Mouse (Mus musculus): ENCODE data around the gene Acvrl1. TPM values are rescaled to one million over a fixed set of nuclear protein-coding genes. Genes with fewer than 3 reads are reported as not detected.

Acvrl1 gene
- polyA plus RNA-seq, 1 experiment from 2014 or later = 2.6 TPM

GRCm38 (mm10) chr15:101160128-101160527 lies 31.8 kb downstream of the Acvrl1 start:
- no peak for DNase-seq
- TF ChIP-seq CTCF (IDR thresholded peaks at IDR 0.05; ENCODE audit: low read depth) (no peak), EP300 (IDR thresholded peaks at IDR 0.05; ENCODE audit: low read depth) (no peak)
- H3K4me1 ChIP-seq (ENCODE audit: insufficient read depth) = no peaks in the 10 kb centered on the region

GRCm38 (mm10) chr15:101160591-101160990 lies 32.3 kb downstream of the Acvrl1 start:
- no peak for TF ChIP-seq CTCF (IDR thresholded peaks at IDR 0.05; ENCODE audit: low read depth)
- TF ChIP-seq EP300 (IDR thresholded peaks at IDR 0.05; ENCODE audit: low read depth) = no peak
- Histone ChIP-seq H3K27ac (ENCODE audit: low read depth) (no peak overlapping the region), H3K27me3 (ENCODE audit: insufficient read depth, low read length) (no peaks in the 10 kb centered on the region), H3K9ac (replicated peaks) (no peak overlapping the region), H3K4me2 (ENCODE audit: low read depth, low read length) (no peak overlapping the region), H3K4me1 (ENCODE audit: insufficient read depth) (peaks cover under 1% of the 10 kb centered on the region), H3K9me3 (ENCODE audit: low read length) (0 out of 2 replicates have a peak, but pooled peaks cover 3% of the 10 kb centered on the region), H3K36me3 (replicated peaks; ENCODE audit: insufficient read depth, low read length) (no peaks in the 10 kb centered on the region), H3K4me3 (ENCODE audit: low read depth, low read length) (no peak overlapping the region)
- 54% methylated on average over 6 of the region's 7 CpGs for WGBS (ENCODE audit: insufficient replicate concordance)
- DNase-seq = no peak
- ATAC-seq = no peak

More at GRCm38 (mm10) chr15:101160128-101160527, 31.8 kb downstream of the Acvrl1 start:
- Histone ChIP-seq H3K27ac (ENCODE audit: low read depth) (0 out of 2 replicates have a peak overlapping the region, but pooled peaks have one; percentile 29), H3K9me3 (ENCODE audit: low read length) (0 out of 2 replicates have a peak, but pooled peaks cover 3% of the 10 kb centered on the region), H3K4me3 (ENCODE audit: low read depth, low read length) (no peak overlapping the region), H3K9ac (replicated peaks) (no peak overlapping the region), H3K36me3 (replicated peaks; ENCODE audit: insufficient read depth, low read length) (no peaks in the 10 kb centered on the region), H3K27me3 (ENCODE audit: insufficient read depth, low read length) (no peaks in the 10 kb centered on the region), H3K4me2 (ENCODE audit: low read depth, low read length) (no peak overlapping the region)
- no peak for ATAC-seq
- WGBS (ENCODE audit: insufficient replicate concordance) = 7% methylated on average over 1 of the region's 1 CpGs

- WGBS (ENCODE audit: insufficient replicate concordance) = 81% methylated on average over 7 of the region's 7 CpGs
- Histone ChIP-seq H3K27ac (ENCODE audit: low read depth) (no peak overlapping the region), H3K4me2 (ENCODE audit: low read depth, low read length) (no peak overlapping the region), H3K36me3 (replicated peaks; ENCODE audit: insufficient read depth, low read length) (no peaks in the 10 kb centered on the region), H3K4me3 (ENCODE audit: low read depth, low read length) (no peak overlapping the region), H3K27me3 (ENCODE audit: insufficient read depth, low read length) (no peaks in the 10 kb centered on the region), H3K9me3 (ENCODE audit: low read length) (0 out of 2 replicates have a peak, but pooled peaks cover 3% of the 10 kb centered on the region), H3K4me1 (ENCODE audit: insufficient read depth) (peaks cover 5% of the 10 kb centered on the region), H3K9ac (replicated peaks) (no peak overlapping the region)
- DNase-seq = no peak
- ATAC-seq = no peak
- TF ChIP-seq EP300 (IDR thresholded peaks at IDR 0.05; ENCODE audit: low read depth) = no peak
- no peak for TF ChIP-seq CTCF (IDR thresholded peaks at IDR 0.05; ENCODE audit: low read depth)
These were observed 33.2 kb downstream of the Acvrl1 start for GRCm38 (mm10) chr15:101161534-101161933.

GRCm38 (mm10) chr15:101163056-101163458 lies 34.7 kb downstream of the Acvrl1 start:
- WGBS (ENCODE audit: insufficient replicate concordance) = 73% methylated on average over 15 of the region's 15 CpGs
- Histone ChIP-seq H3K4me1 (ENCODE audit: insufficient read depth) (peaks cover 5% of the 10 kb centered on the region), H3K27me3 (ENCODE audit: insufficient read depth, low read length) (no peaks in the 10 kb centered on the region), H3K27ac (ENCODE audit: low read depth) (no peak overlapping the region), H3K9me3 (ENCODE audit: low read length) (no peaks in the 10 kb centered on the region), H3K4me3 (ENCODE audit: low read depth, low read length) (no peak overlapping the region), H3K9ac (replicated peaks) (no peak overlapping the region), H3K4me2 (ENCODE audit: low read depth, low read length) (no peak overlapping the region), H3K36me3 (replicated peaks; ENCODE audit: insufficient read depth, low read length) (no peaks in the 10 kb centered on the region)
- no peak for DNase-seq
- no peak for ATAC-seq
- TF ChIP-seq EP300 (IDR thresholded peaks at IDR 0.05; ENCODE audit: low read depth) (no peak), CTCF (IDR thresholded peaks at IDR 0.05; ENCODE audit: low read depth) (no peak)

- TF ChIP-seq EP300 (IDR thresholded peaks at IDR 0.05; ENCODE audit: low read depth) (no peak), CTCF (IDR thresholded peaks at IDR 0.05; ENCODE audit: low read depth) (no peak)
- H3K9me3 ChIP-seq (ENCODE audit: low read length) = no peaks in the 10 kb centered on the region
- H3K4me2 ChIP-seq (ENCODE audit: low read depth, low read length) = no peak overlapping the region
- DNase-seq = no peak
- H3K4me1 ChIP-seq (ENCODE audit: insufficient read depth) = peaks cover 5% of the 10 kb centered on the region
- ATAC-seq = no peak
- H3K9ac ChIP-seq (replicated peaks) = no peak overlapping the region
- no peak overlapping the region for H3K27ac ChIP-seq (ENCODE audit: low read depth)
- WGBS (ENCODE audit: insufficient replicate concordance) = 56% methylated on average over 5 of the region's 5 CpGs
- H3K4me3 ChIP-seq (ENCODE audit: low read depth, low read length) = no peak overlapping the region
- H3K27me3 ChIP-seq (ENCODE audit: insufficient read depth, low read length) = no peaks in the 10 kb centered on the region
- H3K36me3 ChIP-seq (replicated peaks; ENCODE audit: insufficient read depth, low read length) = no peaks in the 10 kb centered on the region
These were observed 35.5 kb downstream of the Acvrl1 start for GRCm38 (mm10) chr15:101163854-101164253.

- WGBS (ENCODE audit: insufficient replicate concordance) = 61% methylated on average over 5 of the region's 5 CpGs
- H3K9me3 ChIP-seq (ENCODE audit: low read length) = no peaks in the 10 kb centered on the region
- H3K4me1 ChIP-seq (ENCODE audit: insufficient read depth) = peaks cover 5% of the 10 kb centered on the region
- no peak overlapping the region for H3K9ac ChIP-seq (replicated peaks)
- H3K27ac ChIP-seq (ENCODE audit: low read depth) = no peak overlapping the region
- H3K4me2 ChIP-seq (ENCODE audit: low read depth, low read length) = no peak overlapping the region
- DNase-seq (no peak), ATAC-seq (no peak)
- no peak for TF ChIP-seq EP300 (IDR thresholded peaks at IDR 0.05; ENCODE audit: low read depth)
- TF ChIP-seq CTCF (IDR thresholded peaks at IDR 0.05; ENCODE audit: low read depth) = no peak
- no peaks in the 10 kb centered on the region for H3K27me3 ChIP-seq (ENCODE audit: insufficient read depth, low read length)
- no peak overlapping the region for H3K4me3 ChIP-seq (ENCODE audit: low read depth, low read length)
- no peaks in the 10 kb centered on the region for H3K36me3 ChIP-seq (replicated peaks; ENCODE audit: insufficient read depth, low read length)
These were observed 36.0 kb downstream of the Acvrl1 start for GRCm38 (mm10) chr15:101164291-101164690.
